Mouse (Mus musculus) embryonic facial prominence, embryonic 12.5 days (tissue): ENCODE measurements at regions not wholly inside any gene's neighbourhood (a gene's known extent, or its start where the extent isn't known, plus 50 kb on each side); places are given as distances from the start of the nearest gene placed in this dataset.

Experiments used
- ATAC-seq: fragments of 200-750 bp; cut with Nextera tagmentation; 2 replicates; pipeline ENCODE4 v1.8.0; 2017; ENCODE audit not compliant: insufficient number of reproducible peaks, insufficient read depth, low FRiP score, low TSS enrichment
- H3K27ac ChIP-seq: fragments of 300-500 bp; sonication (generic); 2 replicates; pipeline ENCODE4 v1.5.1; 2016; ENCODE audit warnings: mild to moderate bottlenecking
- H3K27me3 ChIP-seq: fragments of 300-500 bp; sonication (generic); 2 replicates; pipeline ENCODE4 v1.6.1; 2016; ENCODE audit warnings: mild to moderate bottlenecking, moderate library complexity
- H3K36me3 ChIP-seq: fragments of 300-500 bp; sonication (generic); 2 replicates; pipeline ENCODE4 v1.6.1; 2016; ENCODE audit warnings: mild to moderate bottlenecking
- H3K4me1 ChIP-seq: fragments of 300-500 bp; sonication (generic); 2 replicates; pipeline ENCODE4 v1.6.1; 2016
- H3K4me2 ChIP-seq: fragments of 300-500 bp; sonication (generic); replicated peaks from 2 replicates; pipeline ENCODE4 v1.6.1; 2016; ENCODE audit warnings: mild to moderate bottlenecking, moderate library complexity
- H3K4me3 ChIP-seq: fragments of 300-500 bp; sonication (generic); 2 replicates; pipeline ENCODE4 v1.5.1; 2016; ENCODE audit warnings: mild to moderate bottlenecking
- H3K9ac ChIP-seq: fragments of 300-500 bp; sonication (generic); 2 replicates; pipeline ENCODE4 v1.6.1; 2016; ENCODE audit warnings: mild to moderate bottlenecking, moderate library complexity
- H3K9me3 ChIP-seq: fragments of 300-500 bp; sonication (generic); 2 replicates; pipeline ENCODE4 v1.6.1; 2016; ENCODE audit warnings: mild to moderate bottlenecking, moderate library complexity
- WGBS: fragments of 180-500 bp; shearing (Covaris S2); methylation state at CpG from one replicate; pipeline ENCODE4 v1.1.7; 2016; 5-methylcytosine and 5-hydroxymethylcytosine counted together

DNA sequence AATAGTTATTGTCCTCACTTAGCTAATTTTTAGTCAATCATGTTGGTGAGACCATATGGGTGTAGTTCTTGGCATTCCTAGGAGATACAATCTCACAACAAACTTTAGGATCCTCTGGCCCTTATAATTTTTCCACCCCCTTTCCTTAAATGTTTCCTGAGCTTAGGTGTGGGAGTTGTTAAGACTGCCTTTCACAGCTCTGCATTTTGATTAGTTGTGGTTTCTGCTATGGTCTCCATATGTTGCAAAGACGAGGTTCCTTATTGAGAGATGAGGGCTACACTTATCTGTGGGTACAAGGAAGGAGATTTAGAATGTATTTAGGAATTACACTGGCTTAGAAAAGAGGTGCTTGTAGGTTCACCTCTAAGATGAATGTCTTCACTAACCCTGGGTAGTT, 237.1 kb upstream of the Eif4g2 start:
- H3K9ac ChIP-seq: no peak overlapping the region
- no peaks in the 10 kb centered on the region for H3K27me3 ChIP-seq
- no peak overlapping the region for H3K27ac ChIP-seq
- H3K36me3 ChIP-seq: no peaks in the 10 kb centered on the region
- H3K9me3 ChIP-seq: no peaks in the 10 kb centered on the region
- H3K4me1 ChIP-seq: no peaks in the 10 kb centered on the region
- H3K4me2 ChIP-seq: no peak overlapping the region
- ATAC-seq: no peak
- no peak overlapping the region for H3K4me3 ChIP-seq
- WGBS: 64% methylated on average over 1 of the region's 1 CpGs

DNA sequence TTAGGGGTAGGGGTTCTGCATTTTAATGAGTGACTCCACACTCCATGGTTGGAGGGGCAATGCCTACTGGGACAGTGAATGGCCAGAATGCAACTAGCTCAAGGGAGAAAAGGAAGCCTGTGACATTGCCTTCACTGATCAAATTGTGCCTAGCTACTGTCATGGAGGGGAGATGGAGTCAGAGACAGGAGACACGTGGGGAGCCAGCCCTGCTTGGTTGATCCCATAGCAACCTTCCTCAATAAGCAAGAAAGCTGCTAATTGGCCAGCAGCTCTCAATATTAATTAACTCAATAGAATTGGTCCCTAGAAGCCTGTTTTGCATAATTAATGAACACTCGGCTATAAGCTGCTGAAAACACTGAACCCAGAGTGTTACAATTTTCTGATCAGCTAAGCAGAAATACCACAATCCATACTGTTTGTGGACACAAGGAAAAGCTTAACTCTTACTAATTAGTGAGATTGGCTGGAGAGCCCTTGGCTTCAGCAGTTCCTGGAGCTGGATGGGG, 233.7 kb upstream of the Eif4g2 start:
- Histone ChIP-seq H3K9me3 (peaks cover 4% of the 10 kb centered on the region), H3K27me3 (no peaks in the 10 kb centered on the region), H3K4me2 (no peak overlapping the region), H3K4me3 (no peak overlapping the region), H3K9ac (no peak overlapping the region), H3K27ac (no peak overlapping the region), H3K36me3 (no peaks in the 10 kb centered on the region), H3K4me1 (no peaks in the 10 kb centered on the region)
- 67% methylated on average over 2 of the region's 2 CpGs for WGBS
- ATAC-seq: no peak

GRCm38 (mm10) chr7:111313921-111314320, 231.1 kb upstream of the Eif4g2 start:
- Histone ChIP-seq H3K9me3 (peaks cover 8% of the 10 kb centered on the region), H3K4me1 (no peaks in the 10 kb centered on the region), H3K27ac (no peak overlapping the region), H3K4me2 (no peak overlapping the region), H3K36me3 (no peaks in the 10 kb centered on the region), H3K9ac (no peak overlapping the region), H3K27me3 (no peaks in the 10 kb centered on the region), H3K4me3 (no peak overlapping the region)
- WGBS: 90% methylated on average over 4 of the region's 4 CpGs
- no peak for ATAC-seq

DNA sequence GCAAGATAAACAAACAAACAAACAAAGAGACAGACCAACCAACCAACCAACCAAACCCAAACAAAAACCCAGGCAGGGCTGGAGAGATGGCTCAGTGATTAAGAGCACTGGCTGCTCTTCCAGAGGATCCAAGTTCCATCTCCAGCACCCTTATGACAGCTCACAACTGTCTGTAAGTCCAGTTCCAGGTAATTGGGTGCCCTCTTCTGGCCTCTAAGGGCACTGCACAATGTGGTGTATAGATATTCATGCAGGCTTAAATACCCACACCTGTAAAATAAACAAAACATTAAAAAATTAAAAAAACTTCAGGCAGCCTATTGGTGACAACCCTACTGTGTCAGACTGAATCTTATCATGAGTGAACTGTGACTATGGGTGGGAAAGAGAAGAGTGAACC, 222.4 kb upstream of the Eif4g2 start:
- no peak overlapping the region for H3K9ac ChIP-seq
- ATAC-seq: no peak
- H3K4me3 ChIP-seq: no peak overlapping the region
- H3K27me3 ChIP-seq: no peaks in the 10 kb centered on the region
- no peaks in the 10 kb centered on the region for H3K4me1 ChIP-seq
- H3K27ac ChIP-seq: no peak overlapping the region
- no peaks in the 10 kb centered on the region for H3K36me3 ChIP-seq
- H3K4me2 ChIP-seq: no peak overlapping the region
- 0 out of 2 replicates have a peak, but pooled peaks cover 4% of the 10 kb centered on the region for H3K9me3 ChIP-seq

DNA sequence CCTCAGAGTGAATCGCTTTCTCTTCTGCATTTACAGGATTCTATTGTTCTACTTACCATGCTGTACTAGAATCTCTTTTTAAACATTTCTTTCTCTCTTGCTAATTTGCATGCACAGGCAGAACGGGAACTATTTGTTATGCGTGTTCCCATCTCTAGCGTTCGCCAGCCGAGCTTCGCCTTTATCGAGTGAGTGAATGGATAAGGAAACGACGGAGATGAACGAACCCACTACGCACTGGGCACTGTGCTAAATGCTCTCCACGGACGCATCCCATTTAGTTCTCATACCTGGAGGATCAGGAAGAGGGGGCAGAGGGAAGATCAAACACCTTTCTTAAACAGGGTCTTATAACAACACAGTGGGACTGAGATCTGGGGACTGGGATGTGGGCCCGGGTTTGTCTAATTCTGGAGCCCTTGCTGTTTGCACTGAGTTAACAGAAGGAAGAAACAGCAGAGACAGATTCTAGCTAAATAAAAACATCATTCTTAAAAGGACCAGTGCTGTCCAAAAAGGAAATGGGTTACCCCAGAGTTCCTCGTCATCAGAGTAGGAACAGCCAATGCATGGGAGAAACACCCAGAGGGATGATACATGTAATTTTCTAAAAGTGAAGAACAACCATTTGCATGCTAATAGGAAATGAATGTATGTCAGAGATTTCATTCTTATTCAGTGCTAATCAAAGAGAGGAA, 219.1 kb upstream of the Eif4g2 start:
- no peak overlapping the region for H3K27ac ChIP-seq
- no peak overlapping the region for H3K4me2 ChIP-seq
- no peaks in the 10 kb centered on the region for H3K36me3 ChIP-seq
- no peak overlapping the region for H3K4me3 ChIP-seq
- H3K27me3 ChIP-seq: no peaks in the 10 kb centered on the region
- ATAC-seq: no peak
- H3K9ac ChIP-seq: no peak overlapping the region
- no peaks in the 10 kb centered on the region for H3K4me1 ChIP-seq
- H3K9me3 ChIP-seq: no peaks in the 10 kb centered on the region
- WGBS: 89% methylated on average over 16 of the region's 16 CpGs

GRCm38 (mm10) chr7:111297174-111297902, 214.5 kb upstream of the Eif4g2 start:
- no peak overlapping the region for H3K27ac ChIP-seq

GRCm38 (mm10) chr7:111283411-111283955, 200.7 kb upstream of the Eif4g2 start:
- 46% methylated on average over 13 of the region's 13 CpGs for WGBS
- Histone ChIP-seq H3K4me2 (no peak overlapping the region), H3K4me1 (no peaks in the 10 kb centered on the region), H3K4me3 (no peak overlapping the region), H3K36me3 (no peaks in the 10 kb centered on the region), H3K27ac (no peak overlapping the region), H3K9me3 (no peaks in the 10 kb centered on the region), H3K9ac (no peak overlapping the region), H3K27me3 (no peaks in the 10 kb centered on the region)
- no peak for ATAC-seq

More at GRCm38 (mm10) chr7:111297174-111297902, 214.5 kb upstream of the Eif4g2 start:
- Histone ChIP-seq H3K9me3 (no peaks in the 10 kb centered on the region), H3K4me3 (no peak overlapping the region), H3K4me2 (no peak overlapping the region), H3K9ac (no peak overlapping the region), H3K36me3 (no peaks in the 10 kb centered on the region), H3K4me1 (no peaks in the 10 kb centered on the region), H3K27me3 (no peaks in the 10 kb centered on the region)
- 81% methylated on average over 9 of the region's 9 CpGs for WGBS
- no peak for ATAC-seq

DNA sequence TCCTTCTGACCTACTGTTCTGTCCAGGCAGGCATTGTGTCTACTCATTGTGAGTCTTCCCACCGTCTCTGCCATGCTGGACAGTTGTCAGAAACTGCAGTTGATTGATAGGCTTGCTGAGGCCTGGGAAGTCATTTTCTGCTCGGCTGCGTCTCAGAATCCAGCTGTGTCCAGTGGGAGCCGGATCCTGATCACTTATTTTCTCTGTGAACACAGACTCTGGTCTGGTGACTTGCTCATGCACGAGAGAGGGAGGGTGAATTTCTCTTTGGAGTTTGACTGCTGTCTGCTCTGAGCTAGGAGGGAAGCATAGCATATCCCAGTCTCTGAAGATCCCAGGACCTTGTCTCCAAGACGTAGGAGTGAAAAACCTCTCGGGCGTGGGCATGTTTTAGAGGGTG, 199.5 kb upstream of the Eif4g2 start:
- Histone ChIP-seq H3K27me3 (no peaks in the 10 kb centered on the region), H3K4me2 (no peak overlapping the region), H3K36me3 (no peaks in the 10 kb centered on the region), H3K27ac (no peak overlapping the region), H3K9ac (no peak overlapping the region), H3K9me3 (no peaks in the 10 kb centered on the region), H3K4me3 (no peak overlapping the region), H3K4me1 (no peaks in the 10 kb centered on the region)
- no peak for ATAC-seq
- 69% methylated on average over 8 of the region's 8 CpGs for WGBS

GRCm38 (mm10) chr7:111277703-111278102, 194.9 kb upstream of the Eif4g2 start:
- Histone ChIP-seq H3K9ac (no peak overlapping the region), H3K4me2 (no peak overlapping the region), H3K4me3 (no peak overlapping the region), H3K9me3 (no peaks in the 10 kb centered on the region), H3K4me1 (no peaks in the 10 kb centered on the region), H3K36me3 (no peaks in the 10 kb centered on the region), H3K27ac (no peak overlapping the region), H3K27me3 (no peaks in the 10 kb centered on the region)
- ATAC-seq: no peak
- 82% methylated on average over 3 of the region's 3 CpGs for WGBS

GRCm38 (mm10) chr7:111273839-111274238, 191.0 kb upstream of the Eif4g2 start:
- no peak overlapping the region for H3K9ac ChIP-seq
- H3K27me3 ChIP-seq: no peaks in the 10 kb centered on the region
- H3K4me3 ChIP-seq: no peak overlapping the region
- H3K4me2 ChIP-seq: no peak overlapping the region
- ATAC-seq: no peak
- H3K27ac ChIP-seq: no peak overlapping the region
- H3K4me1 ChIP-seq: no peaks in the 10 kb centered on the region
- WGBS: 93% methylated on average over 5 of the region's 5 CpGs
- H3K9me3 ChIP-seq: no peaks in the 10 kb centered on the region
- H3K36me3 ChIP-seq: no peaks in the 10 kb centered on the region

- WGBS: 90% methylated on average over 4 of the region's 4 CpGs
- no peaks in the 10 kb centered on the region for H3K27me3 ChIP-seq
- no peaks in the 10 kb centered on the region for H3K9me3 ChIP-seq
- no peak overlapping the region for H3K9ac ChIP-seq
- no peak overlapping the region for H3K27ac ChIP-seq
- no peaks in the 10 kb centered on the region for H3K36me3 ChIP-seq
- H3K4me2 ChIP-seq: no peak overlapping the region
- no peaks in the 10 kb centered on the region for H3K4me1 ChIP-seq
- no peak overlapping the region for H3K4me3 ChIP-seq
- ATAC-seq: no peak
These were observed 188.0 kb upstream of the Eif4g2 start for GRCm38 (mm10) chr7:111270874-111271273.

- H3K4me3 ChIP-seq: no peak overlapping the region
- H3K36me3 ChIP-seq: no peaks in the 10 kb centered on the region
- H3K4me1 ChIP-seq: no peaks in the 10 kb centered on the region
- ATAC-seq: no peak
- H3K27ac ChIP-seq: no peak overlapping the region
- H3K9me3 ChIP-seq: no peaks in the 10 kb centered on the region
- no peak overlapping the region for H3K4me2 ChIP-seq
- WGBS: 93% methylated on average over 2 of the region's 2 CpGs
- H3K9ac ChIP-seq: no peak overlapping the region
- no peaks in the 10 kb centered on the region for H3K27me3 ChIP-seq
These were observed 185.4 kb upstream of the Eif4g2 start for GRCm38 (mm10) chr7:111268197-111268596.
